Mouse (Mus musculus): ENCODE measurements around the gene Cldn12.

The Cldn12 gene

GRCm38 (mm10) chr5:5494269-5495005, 20.3 kb downstream of the Cldn12 start:
- DNase-seq (ENCODE audit: low read depth, low spot score) = peak; percentile 33

- no peak for DNase-seq (ENCODE audit: low read depth, low spot score)
Measured at GRCm38 (mm10) chr5:5492163-5492562, 22.6 kb downstream of the Cldn12 start.

- DNase-seq (ENCODE audit: low read depth, low spot score) = no peak
Measured at GRCm38 (mm10) chr5:5486071-5486470, 28.7 kb downstream of the Cldn12 start.

GRCm38 (mm10) chr5:5483254-5483858, 31.4 kb downstream of the Cldn12 start:
- no peak for DNase-seq (ENCODE audit: low read depth, low spot score)

- no peak for DNase-seq (ENCODE audit: low read depth, low spot score)
Measured at GRCm38 (mm10) chr5:5481662-5482061, 33.1 kb downstream of the Cldn12 start.

- DNase-seq (ENCODE audit: low read depth, low spot score) = no peak
Measured at GRCm38 (mm10) chr5:5479043-5479442, 35.7 kb downstream of the Cldn12 start, which contains the start of gene 1700015F17Rik. Gene 1700015F17Rik (minus strand): TSS chr5:5479143.

GRCm38 (mm10) chr5:5476133-5476532, 38.6 kb downstream of the Cldn12 start:
- DNase-seq (ENCODE audit: low read depth, low spot score) = no peak

- no peak for DNase-seq (ENCODE audit: low read depth, low spot score)
Measured at GRCm38 (mm10) chr5:5465256-5465655, 49.5 kb downstream of the Cldn12 start.

Measured in skeletal muscle tissue, adult 2 months (tissue).